Mouse (Mus musculus) urinary bladder, postnatal 14 days (tissue): ENCODE results near the gene Arih2.

Experiments
- DNase-seq: peaks from one replicate; pipeline ENCODE4 v3.0.0; 2021; ENCODE audit warnings: low spot score

Arih2 gene

GRCm38 (mm10) chr9:108579344-108579690, 69.9 kb downstream of the Arih2 start:
- no peak for DNase-seq

GRCm38 (mm10) chr9:108578545-108579343, 70.4 kb downstream of the Arih2 start, which contains the start of gene Wdr6:
TSS of gene Wdr6 (minus strand) at chr9:108578739.
- DNase-seq: peak; percentile 93

- peak; percentile 63 for DNase-seq
These were observed 71.1 kb downstream of the Arih2 start for GRCm38 (mm10) chr9:108577934-108578544.

GRCm38 (mm10) chr9:108577025-108577424, 72.2 kb downstream of the Arih2 start:
- no peak for DNase-seq

- DNase-seq: no peak
These were observed 73.6 kb downstream of the Arih2 start for GRCm38 (mm10) chr9:108575321-108576297.

GRCm38 (mm10) chr9:108574921-108575320, 74.3 kb downstream of the Arih2 start:
- DNase-seq: no peak

GRCm38 (mm10) chr9:108573774-108574690, 75.2 kb downstream of the Arih2 start:
- DNase-seq: peak; percentile 59

GRCm38 (mm10) chr9:108572321-108572720, 76.9 kb downstream of the Arih2 start:
- no peak for DNase-seq

- DNase-seq: no peak
These were observed 77.7 kb downstream of the Arih2 start for GRCm38 (mm10) chr9:108571401-108571973.

- peak; percentile 88 for DNase-seq
These were observed 78.8 kb downstream of the Arih2 start for GRCm38 (mm10) chr9:108570207-108570896.

- peak; percentile 94 for DNase-seq
These were observed 79.6 kb downstream of the Arih2 start, which contains the start of gene Dalrd3 for GRCm38 (mm10) chr9:108569381-108570206. TSS of gene Dalrd3 (plus strand) at chr9:108569886.

- no peak for DNase-seq
These were observed 80.7 kb downstream of the Arih2 start for GRCm38 (mm10) chr9:108568511-108568921.

- DNase-seq: peak; percentile 40
These were observed 81.2 kb downstream of the Arih2 start for GRCm38 (mm10) chr9:108567931-108568419.

GRCm38 (mm10) chr9:108566815-108567776, 82.1 kb downstream of the Arih2 start, which contains the start of gene Ndufaf3:
TSS of gene Ndufaf3 (minus strand) at chr9:108567434.
- DNase-seq: peak; percentile 96

GRCm38 (mm10) chr9:108565881-108566814, 83.0 kb downstream of the Arih2 start:
- no peak for DNase-seq

- DNase-seq: no peak
These were observed 85.1 kb downstream of the Arih2 start for GRCm38 (mm10) chr9:108564131-108564530.

- DNase-seq: no peak
These were observed 85.5 kb downstream of the Arih2 start for GRCm38 (mm10) chr9:108563671-108564070.
